Mouse (Mus musculus): Measurements from ENCODE around the gene Pcnx2. TPM values are rescaled to one million over a fixed set of nuclear protein-coding genes. Genes with fewer than 3 reads are reported as not detected.

The Pcnx2 gene
- 54.4 and 57.8 TPM in 2 replicates for polyA plus RNA-seq (2012; rRNA removed)

DNA sequence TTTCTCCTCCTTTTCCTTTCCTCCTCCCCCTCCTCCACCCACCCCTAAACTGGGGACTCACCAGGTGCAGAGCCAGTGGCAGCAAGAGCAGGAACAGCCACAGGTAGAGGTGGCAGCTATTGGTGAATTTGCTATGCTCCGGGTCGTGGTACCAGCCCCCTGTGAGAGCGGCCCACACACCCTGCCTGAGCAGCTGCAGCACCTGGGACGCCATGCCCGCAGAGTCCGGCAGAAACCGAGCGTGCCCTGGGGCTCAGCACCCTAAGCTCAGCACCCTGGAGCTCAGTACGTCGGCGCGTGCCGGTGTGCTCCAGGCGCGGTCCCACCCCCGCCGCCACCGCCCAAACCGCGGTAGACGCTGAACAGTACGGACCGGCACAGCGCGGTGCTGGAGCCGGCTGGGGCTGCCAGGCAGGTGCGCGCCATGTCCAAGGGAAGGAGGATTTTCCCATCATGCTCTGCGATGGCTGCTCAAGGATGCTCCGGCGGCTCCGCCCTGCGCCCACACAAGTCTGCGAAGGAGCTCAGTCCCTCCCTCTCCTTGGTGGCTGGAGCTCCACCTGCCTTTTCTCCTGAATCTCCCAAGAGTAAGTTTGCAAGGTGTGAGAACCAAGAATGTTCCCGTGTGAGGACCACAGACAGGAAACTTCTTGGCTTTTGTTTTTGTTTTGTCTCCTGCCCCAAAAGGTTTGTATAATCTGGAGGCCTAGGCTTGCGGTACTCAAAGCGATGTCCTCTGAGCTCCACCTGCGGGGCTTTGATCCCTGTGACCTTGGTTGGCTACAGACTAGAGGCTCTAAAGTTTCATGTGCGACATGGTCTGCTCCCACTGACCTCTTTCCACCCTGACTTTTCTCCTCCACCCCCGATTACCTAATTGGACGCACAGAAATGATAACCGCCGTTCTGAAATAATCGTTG, at the start of gene Pcnx2:
Pcnx2 (minus strand) TSS at position 450 of the 921 bp plus-strand sequence.
- TF ChIP-seq POLR2A (IDR thresholded peaks at IDR 0.05; ENCODE audit: extremely low read depth, insufficient read depth, low read length) (peak; percentile 88), CTCF (IDR thresholded peaks at IDR 0.05; ENCODE audit: extremely low read depth, insufficient read depth, low read length) (no peak)
- Histone ChIP-seq H3K4me3 (ENCODE audit: insufficient read depth, low read length) (peak within 1 kb of the TSS; percentile 81), H3K4me1 (ENCODE audit: control insufficient read depth, insufficient read depth, low read length) (peaks cover 7% of the 10 kb centered on the region; the same call in 1 of the 2 replicates), H3K27ac (ENCODE audit: insufficient read depth, low read length) (peak within 1 kb of the TSS; percentile 73)

- Histone ChIP-seq H3K4me1 (ENCODE audit: control insufficient read depth, insufficient read depth, low read length) (no peaks in the 10 kb centered on the region), H3K27ac (ENCODE audit: insufficient read depth, low read length) (no peak overlapping the region), H3K4me3 (ENCODE audit: insufficient read depth, low read length) (no peak overlapping the region)
- no peak for TF ChIP-seq CTCF (IDR thresholded peaks at IDR 0.05; ENCODE audit: extremely low read depth, insufficient read depth, low read length)
- no peak for TF ChIP-seq POLR2A (IDR thresholded peaks at IDR 0.05; ENCODE audit: extremely low read depth, insufficient read depth, low read length)
Observed at GRCm38 (mm10) chr8:125944511-125944910, 46.4 kb upstream of the Pcnx2 start.

DNA sequence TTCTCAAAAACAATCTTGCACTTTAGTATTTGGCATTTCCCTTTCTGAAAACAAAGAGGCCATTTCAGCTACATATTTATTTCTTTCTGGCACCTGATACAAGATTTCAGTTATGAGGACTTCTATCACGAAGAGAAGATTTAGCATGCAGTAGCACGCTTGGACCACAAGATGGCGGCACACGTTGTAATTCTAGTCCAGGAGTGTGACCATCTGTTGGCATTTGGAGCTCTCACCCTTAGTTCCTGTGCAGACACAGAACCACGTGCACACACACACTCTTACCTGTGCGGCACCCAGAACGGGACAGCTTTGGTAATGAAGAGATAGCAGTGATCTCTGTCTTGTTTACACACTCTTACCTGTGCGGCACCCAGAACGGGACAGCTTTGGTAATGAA, 37.5 kb upstream of the Pcnx2 start:
- no peaks in the 10 kb centered on the region for H3K4me1 ChIP-seq (ENCODE audit: control insufficient read depth, insufficient read depth, low read length)
- H3K4me3 ChIP-seq (ENCODE audit: insufficient read depth, low read length): no peak overlapping the region
- no peak overlapping the region for H3K27ac ChIP-seq (ENCODE audit: insufficient read depth, low read length)
- TF ChIP-seq POLR2A (IDR thresholded peaks at IDR 0.05; ENCODE audit: extremely low read depth, insufficient read depth, low read length) (no peak), CTCF (IDR thresholded peaks at IDR 0.05; ENCODE audit: extremely low read depth, insufficient read depth, low read length) (peak; percentile 89)

DNA sequence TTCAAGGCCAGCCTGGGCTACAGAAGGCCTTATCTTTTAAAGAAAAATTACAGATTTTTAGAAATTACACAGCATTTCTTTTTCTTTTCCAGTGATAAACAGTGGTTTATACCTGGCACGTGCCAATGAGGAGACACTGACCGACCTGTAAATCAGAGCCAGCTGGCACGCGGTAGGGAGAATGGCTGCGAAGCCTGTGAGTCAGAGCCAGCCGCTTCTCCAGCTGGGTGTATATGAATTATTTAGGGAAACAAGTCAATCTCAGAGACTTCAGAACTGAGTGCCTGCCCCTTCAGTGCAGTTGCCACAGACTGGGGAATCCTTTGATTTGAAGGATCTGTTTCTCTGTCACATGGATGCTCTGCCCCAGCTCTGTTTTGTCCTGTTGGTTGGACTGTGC, 33.7 kb upstream of the Pcnx2 start:
- no peak overlapping the region for H3K4me3 ChIP-seq (ENCODE audit: insufficient read depth, low read length)
- H3K4me1 ChIP-seq (ENCODE audit: control insufficient read depth, insufficient read depth, low read length): no peaks in the 10 kb centered on the region
- no peak overlapping the region for H3K27ac ChIP-seq (ENCODE audit: insufficient read depth, low read length)
- no peak for TF ChIP-seq POLR2A (IDR thresholded peaks at IDR 0.05; ENCODE audit: extremely low read depth, insufficient read depth, low read length)
- no peak for TF ChIP-seq CTCF (IDR thresholded peaks at IDR 0.05; ENCODE audit: extremely low read depth, insufficient read depth, low read length)

GRCm38 (mm10) chr8:125930276-125931046, 32.3 kb upstream of the Pcnx2 start:
- TF ChIP-seq POLR2A (IDR thresholded peaks at IDR 0.05; ENCODE audit: extremely low read depth, insufficient read depth, low read length): no peak
- TF ChIP-seq CTCF (IDR thresholded peaks at IDR 0.05; ENCODE audit: extremely low read depth, insufficient read depth, low read length): no peak
- no peaks in the 10 kb centered on the region for H3K4me1 ChIP-seq (ENCODE audit: control insufficient read depth, insufficient read depth, low read length)

DNA sequence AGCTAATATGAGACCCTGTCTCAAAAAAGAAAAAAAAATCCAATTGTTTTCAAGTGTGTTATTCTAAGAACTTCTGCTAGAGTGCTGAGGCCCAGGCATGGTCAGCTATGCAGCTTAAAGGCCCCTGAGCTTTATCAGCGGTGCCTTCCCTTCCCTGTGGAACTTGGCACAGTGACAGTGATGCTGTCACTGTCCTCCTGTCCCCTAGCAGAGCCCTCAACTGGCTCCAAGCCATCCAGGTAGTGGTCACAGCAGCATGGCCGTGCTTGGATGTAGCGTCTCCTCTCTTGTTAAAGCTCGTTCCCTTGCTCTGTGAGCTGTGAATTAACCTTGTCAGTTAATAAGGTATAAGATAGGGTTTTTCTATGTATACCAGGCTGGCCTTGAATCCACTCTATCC, 28.5 kb upstream of the Pcnx2 start:
- H3K4me1 ChIP-seq (ENCODE audit: control insufficient read depth, insufficient read depth, low read length): no peaks in the 10 kb centered on the region
- no peak overlapping the region for H3K27ac ChIP-seq (ENCODE audit: insufficient read depth, low read length)
- no peak overlapping the region for H3K4me3 ChIP-seq (ENCODE audit: insufficient read depth, low read length)
- TF ChIP-seq POLR2A (IDR thresholded peaks at IDR 0.05; ENCODE audit: extremely low read depth, insufficient read depth, low read length): no peak
- TF ChIP-seq CTCF (IDR thresholded peaks at IDR 0.05; ENCODE audit: extremely low read depth, insufficient read depth, low read length): no peak

More at GRCm38 (mm10) chr8:125930276-125931046, 32.3 kb upstream of the Pcnx2 start:
- H3K27ac ChIP-seq (ENCODE audit: insufficient read depth, low read length): no peak overlapping the region
- no peak overlapping the region for H3K4me3 ChIP-seq (ENCODE audit: insufficient read depth, low read length)

DNA sequence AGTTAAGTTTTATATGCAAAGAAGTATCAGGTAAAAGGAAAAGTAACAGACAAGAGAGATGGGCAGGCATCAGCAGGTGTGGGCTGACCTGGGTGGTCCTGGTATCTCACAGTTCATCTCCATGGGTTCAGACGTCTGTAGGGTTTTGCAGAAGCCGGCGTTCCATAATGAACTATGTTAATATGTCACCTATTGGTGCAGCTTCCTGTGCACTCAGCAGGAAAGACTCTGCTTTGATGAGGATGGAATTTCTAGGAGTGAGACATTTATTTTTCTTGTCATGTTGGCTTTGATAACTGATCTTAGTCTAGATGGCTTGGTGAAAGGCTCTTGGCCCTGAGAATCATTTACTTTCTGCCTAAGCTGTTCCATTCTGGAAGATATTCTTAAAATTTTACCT, 24.2 kb upstream of the Pcnx2 start:
- Histone ChIP-seq H3K4me1 (ENCODE audit: control insufficient read depth, insufficient read depth, low read length) (no peaks in the 10 kb centered on the region), H3K27ac (ENCODE audit: insufficient read depth, low read length) (no peak overlapping the region), H3K4me3 (ENCODE audit: insufficient read depth, low read length) (no peak overlapping the region)
- no peak for TF ChIP-seq POLR2A (IDR thresholded peaks at IDR 0.05; ENCODE audit: extremely low read depth, insufficient read depth, low read length)
- TF ChIP-seq CTCF (IDR thresholded peaks at IDR 0.05; ENCODE audit: extremely low read depth, insufficient read depth, low read length): no peak

GRCm38 (mm10) chr8:125920761-125921160, 22.6 kb upstream of the Pcnx2 start:
- Histone ChIP-seq H3K4me3 (ENCODE audit: insufficient read depth, low read length) (no peak overlapping the region), H3K4me1 (ENCODE audit: control insufficient read depth, insufficient read depth, low read length) (no peaks in the 10 kb centered on the region), H3K27ac (ENCODE audit: insufficient read depth, low read length) (no peak overlapping the region)
- TF ChIP-seq POLR2A (IDR thresholded peaks at IDR 0.05; ENCODE audit: extremely low read depth, insufficient read depth, low read length) (no peak), CTCF (IDR thresholded peaks at IDR 0.05; ENCODE audit: extremely low read depth, insufficient read depth, low read length) (no peak)

GRCm38 (mm10) chr8:125920281-125920680, 22.2 kb upstream of the Pcnx2 start:
- no peak overlapping the region for H3K27ac ChIP-seq (ENCODE audit: insufficient read depth, low read length)
- H3K4me3 ChIP-seq (ENCODE audit: insufficient read depth, low read length): no peak overlapping the region
- no peaks in the 10 kb centered on the region for H3K4me1 ChIP-seq (ENCODE audit: control insufficient read depth, insufficient read depth, low read length)
- no peak for TF ChIP-seq CTCF (IDR thresholded peaks at IDR 0.05; ENCODE audit: extremely low read depth, insufficient read depth, low read length)
- TF ChIP-seq POLR2A (IDR thresholded peaks at IDR 0.05; ENCODE audit: extremely low read depth, insufficient read depth, low read length): no peak
